Mouse (Mus musculus) retina, postnatal 7 days (tissue): ENCODE measurements around the gene Bcar3.

Source experiments
- DNase-seq: peaks from one replicate; pipeline ENCODE4 v3.0.0-alpha.2; 2012; ENCODE audit warnings: low read depth, low spot score

Gene Bcar3

DNA sequence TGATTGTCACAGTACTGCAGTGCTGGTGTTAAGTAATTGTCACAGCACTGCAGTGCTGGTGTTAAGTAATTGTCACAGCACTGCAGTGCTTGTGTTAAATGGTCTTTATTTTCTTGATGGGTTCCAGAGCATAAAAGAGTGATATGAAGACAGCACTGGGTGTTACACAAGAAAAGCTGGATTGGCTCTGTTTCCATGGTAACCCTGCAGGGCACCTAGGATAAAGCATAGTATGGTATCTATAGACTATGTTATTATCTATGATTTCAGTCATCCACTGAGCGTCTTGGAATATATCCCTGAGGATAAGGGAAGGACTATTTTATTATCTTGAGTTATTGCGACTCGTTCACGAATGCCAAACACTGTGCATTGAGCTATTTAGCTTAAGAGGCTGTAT is 162.9 kb downstream of the Bcar3 start:
- DNase-seq: no peak

GRCm38 (mm10) chr3:122457723-122458122 is 163.8 kb downstream of the Bcar3 start:
- DNase-seq: no peak

- no peak for DNase-seq
Measured at GRCm38 (mm10) chr3:122458743-122459142, 164.8 kb downstream of the Bcar3 start.

DNA sequence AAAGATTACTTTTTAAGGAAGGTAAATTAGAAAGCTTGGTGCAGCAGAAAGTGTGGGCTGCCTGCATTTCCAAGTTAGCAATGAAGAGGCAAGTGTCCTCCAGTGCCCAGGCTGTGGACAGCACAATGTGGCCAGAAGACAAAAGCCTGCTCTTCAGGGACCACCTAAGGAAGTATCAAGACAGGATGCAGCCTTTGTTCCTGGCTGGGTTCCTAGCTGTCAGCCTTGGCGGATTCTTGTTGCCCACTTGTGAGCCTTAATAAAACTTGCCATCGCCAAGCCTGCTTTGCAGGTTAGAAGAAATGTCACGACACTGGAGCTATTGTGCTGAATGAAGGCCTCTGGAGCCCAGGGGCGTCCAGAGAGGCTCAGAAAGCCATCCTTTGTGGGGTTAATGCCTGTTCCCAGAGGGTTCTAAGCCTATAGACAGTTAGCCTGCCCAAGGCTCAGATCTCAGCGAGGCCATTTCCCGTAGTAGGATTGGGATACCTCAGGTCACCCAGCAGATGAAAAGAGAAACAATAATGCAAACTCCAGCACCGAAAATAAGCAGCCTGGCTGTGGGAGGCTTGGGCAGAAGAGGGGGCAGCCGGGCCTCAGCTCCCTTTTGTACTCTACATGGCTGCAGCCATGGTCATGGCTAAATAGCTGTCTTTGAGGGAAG is 167.0 kb downstream of the Bcar3 start:
- no peak for DNase-seq

DNA sequence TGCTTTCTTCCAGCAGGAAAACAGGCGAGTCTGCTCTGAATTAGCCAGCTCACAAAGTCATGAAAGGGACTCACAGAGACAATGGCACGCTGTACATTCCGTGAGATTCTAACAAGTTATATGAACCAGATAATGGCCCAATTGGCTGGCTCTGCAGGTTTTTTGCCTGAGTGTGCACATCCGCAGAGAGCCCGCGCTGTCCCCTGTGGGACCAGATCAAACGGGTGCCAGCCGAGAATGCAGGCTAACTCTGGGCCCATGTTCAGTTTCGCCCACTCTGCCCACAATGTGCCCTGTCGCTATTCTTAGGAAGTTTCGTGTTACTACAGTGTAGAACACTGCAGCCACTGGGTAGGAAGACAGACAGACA is 167.6 kb downstream of the Bcar3 start:
- DNase-seq: no peak

GRCm38 (mm10) chr3:122461932-122462871 is 168.3 kb downstream of the Bcar3 start:
- DNase-seq: no peak

GRCm38 (mm10) chr3:122463166-122463565 is 169.2 kb downstream of the Bcar3 start:
- no peak for DNase-seq

GRCm38 (mm10) chr3:122466100-122466730 is 172.3 kb downstream of the Bcar3 start:
- DNase-seq: peak; percentile 45

DNA sequence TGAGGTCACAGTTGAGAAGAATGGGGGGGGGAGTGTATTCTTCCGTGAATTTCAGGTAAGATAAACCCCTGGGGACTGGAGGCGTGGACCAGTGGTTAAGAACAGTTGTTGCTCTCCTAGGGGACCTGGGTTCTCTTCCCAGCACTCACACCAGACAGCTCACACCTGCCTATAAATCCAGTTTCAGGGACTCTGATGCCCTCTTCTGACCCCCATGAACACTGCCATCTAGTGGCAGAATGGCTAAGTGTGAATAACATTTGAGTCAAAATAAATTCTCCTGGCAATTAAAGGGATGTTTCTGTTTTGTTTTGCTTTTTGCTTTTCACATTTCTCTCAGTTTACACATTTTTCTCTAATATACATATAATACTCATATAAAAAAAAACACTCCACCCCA is 174.0 kb downstream of the Bcar3 start:
- no peak for DNase-seq

GRCm38 (mm10) chr3:122470326-122471016 is 176.5 kb downstream of the Bcar3 start:
- no peak for DNase-seq

DNA sequence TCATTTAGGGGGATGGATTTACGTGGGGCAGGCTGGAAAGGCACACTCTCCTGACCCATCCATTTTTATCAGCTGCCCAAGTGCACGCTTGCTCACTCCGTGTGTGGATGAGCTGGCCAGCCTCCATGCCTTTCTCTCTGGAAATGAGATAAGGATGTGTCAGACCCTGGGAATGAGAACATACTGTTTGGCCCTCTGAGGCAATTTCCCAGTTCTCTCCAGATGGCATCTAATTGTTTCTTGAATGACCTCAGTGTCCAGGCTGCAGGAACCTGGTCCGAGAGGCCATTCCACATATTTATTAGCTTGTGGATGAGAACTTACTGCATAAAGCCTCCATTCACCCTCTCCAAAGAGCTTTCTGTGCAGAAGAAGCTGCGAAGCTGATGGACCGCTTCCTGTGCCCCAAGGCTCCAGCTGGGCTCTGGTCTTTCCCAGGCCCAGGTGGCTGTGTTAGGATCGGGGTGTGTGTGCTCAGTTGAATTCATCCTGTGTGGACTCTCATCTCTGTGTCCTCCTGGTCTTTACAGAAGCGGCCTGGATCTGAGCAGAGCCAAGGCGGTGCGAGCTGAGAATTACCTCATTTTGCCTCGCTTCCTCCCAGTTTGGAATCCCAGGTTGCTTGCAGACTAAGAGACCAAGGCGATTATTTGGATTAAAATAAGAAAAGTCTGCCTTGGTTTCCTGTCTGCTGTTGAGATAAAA is 177.2 kb downstream of the Bcar3 start:
- no peak for DNase-seq

DNA sequence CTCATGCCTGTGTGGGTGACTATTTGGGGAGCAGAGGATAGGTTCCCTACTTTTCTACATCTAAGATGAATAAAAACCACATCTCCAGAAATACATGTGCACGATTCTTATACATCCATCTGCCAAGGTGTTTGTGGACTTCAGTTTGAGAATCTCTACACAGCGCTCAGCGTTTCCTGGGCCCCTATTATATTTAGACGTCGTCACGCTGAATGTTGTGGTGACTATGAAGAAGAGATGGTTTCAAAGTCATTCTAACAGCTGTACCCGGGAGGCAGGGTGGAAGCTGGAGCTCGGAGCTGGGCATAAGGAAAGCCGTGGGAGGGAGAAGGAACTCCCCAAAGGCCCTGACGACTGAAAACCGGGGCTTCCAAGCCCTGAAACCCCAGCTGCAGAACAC is 178.5 kb downstream of the Bcar3 start:
- DNase-seq: no peak

- DNase-seq: no peak
Measured at GRCm38 (mm10) chr3:122473523-122474034, 179.6 kb downstream of the Bcar3 start.

- no peak for DNase-seq
Measured at GRCm38 (mm10) chr3:122474067-122474466, 180.1 kb downstream of the Bcar3 start.

GRCm38 (mm10) chr3:122474796-122475195 is 180.9 kb downstream of the Bcar3 start:
- DNase-seq: no peak

DNA sequence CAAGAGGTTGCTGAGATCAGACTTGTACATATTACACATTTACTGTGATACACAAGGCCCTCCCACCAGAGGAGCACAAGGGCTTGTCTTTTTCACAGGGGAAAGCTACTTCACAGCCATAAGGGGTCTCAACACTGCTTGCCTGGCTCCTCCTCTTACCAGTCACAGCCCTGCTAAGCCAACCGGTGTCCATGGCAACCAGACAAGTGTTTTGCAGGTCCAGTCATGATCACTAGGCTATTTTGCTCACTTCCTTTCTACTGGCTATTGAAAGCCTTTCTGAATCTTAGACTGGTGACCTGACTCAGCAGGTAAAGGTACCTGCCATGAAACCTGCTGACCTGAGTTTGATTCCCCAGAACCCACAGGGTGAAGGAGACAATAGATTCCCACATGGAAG is 181.8 kb downstream of the Bcar3 start:
- no peak for DNase-seq

GRCm38 (mm10) chr3:122476656-122477055 is 182.7 kb downstream of the Bcar3 start:
- DNase-seq: no peak

DNA sequence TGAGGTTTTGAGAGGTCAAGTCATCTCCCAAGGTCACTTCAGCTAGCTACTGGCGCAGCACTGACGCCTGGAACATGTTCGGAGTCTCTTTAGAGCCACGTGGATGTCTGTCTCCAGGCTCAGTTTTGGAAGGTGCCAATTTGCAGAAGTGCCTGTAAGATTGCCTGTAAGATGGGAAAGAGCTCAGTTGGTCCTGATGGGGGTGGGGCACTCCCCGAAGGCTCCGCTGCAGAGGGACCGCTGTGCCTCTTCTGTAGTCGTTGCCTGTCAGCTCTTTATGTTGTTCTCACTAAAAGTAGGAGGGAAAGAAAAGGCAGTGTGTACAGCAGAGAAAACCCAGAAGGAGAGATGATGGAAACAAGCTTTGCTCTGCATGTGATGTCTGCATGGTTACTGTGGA is 183.6 kb downstream of the Bcar3 start:
- no peak for DNase-seq

DNA sequence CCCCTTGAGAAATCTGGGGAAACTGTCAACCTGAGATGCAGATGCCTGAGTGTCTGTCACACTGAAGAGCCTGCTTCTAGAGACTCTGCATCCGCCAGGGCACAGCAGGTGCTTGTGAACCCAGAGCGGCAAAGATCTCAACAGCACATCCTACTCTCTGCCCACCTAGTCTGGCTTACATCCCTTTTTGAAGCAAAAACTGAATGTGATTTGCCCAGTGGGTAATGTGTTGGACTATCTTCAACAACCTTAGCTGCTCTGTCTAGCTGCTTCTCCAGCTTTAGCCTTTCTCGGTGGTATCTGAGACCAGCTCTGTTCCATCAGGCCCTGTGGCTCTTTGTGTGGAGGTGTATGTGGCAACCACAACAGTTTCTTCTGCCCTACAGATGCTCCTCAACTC is 184.8 kb downstream of the Bcar3 start:
- DNase-seq: no peak

DNA sequence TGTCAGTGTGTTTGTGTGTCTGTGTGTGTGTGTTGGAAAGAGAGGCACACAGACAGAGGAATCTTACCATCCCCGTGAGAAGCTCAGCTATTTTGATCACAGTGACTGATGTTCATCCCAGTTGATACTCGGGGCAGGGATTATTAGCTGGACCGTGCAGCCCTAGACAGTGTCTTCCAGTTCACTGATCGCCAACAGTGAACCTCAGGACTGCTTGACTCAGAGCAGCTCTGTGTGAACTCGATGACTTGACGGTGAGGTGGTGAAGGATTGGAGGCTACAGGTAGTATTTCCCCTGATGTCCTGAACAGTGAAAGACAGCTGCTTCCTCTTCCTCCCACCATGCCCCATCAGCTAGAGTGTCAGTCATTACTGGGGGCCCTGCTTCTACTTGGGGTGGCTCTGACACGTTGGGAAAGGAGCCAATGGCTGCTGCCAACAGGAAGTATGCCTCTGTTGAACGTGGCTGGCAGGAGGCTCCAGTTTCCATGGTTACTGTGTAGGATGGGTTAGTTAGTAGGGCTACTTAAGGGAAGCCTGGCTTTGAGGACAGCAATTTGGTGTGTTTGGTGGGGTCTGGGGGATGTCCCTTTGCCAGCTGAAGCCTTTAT is 186.2 kb downstream of the Bcar3 start:
- DNase-seq: no peak

DNA sequence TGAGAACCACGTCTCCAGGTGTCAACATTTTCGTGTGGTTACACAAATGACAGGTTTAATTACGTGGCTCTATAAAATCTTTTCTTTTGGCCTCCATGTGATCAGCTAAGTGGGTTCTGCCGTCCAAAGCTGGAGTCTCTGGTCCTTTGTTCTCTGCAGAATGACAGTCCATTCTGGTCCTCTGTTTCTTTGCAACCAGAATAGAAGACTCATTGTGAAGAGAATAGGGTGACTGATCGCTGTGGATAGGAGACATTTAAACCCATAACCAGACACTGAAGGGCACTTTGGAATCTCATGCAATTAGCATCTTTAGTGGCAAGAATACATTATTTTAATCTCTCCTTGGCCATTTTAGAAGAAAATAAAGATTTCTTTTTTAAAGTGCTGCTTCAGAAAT is 187.1 kb downstream of the Bcar3 start:
- no peak for DNase-seq
